Comparison of ENCODE assay signal across 15 mouse cellular contexts in the genomic region with DNA sequence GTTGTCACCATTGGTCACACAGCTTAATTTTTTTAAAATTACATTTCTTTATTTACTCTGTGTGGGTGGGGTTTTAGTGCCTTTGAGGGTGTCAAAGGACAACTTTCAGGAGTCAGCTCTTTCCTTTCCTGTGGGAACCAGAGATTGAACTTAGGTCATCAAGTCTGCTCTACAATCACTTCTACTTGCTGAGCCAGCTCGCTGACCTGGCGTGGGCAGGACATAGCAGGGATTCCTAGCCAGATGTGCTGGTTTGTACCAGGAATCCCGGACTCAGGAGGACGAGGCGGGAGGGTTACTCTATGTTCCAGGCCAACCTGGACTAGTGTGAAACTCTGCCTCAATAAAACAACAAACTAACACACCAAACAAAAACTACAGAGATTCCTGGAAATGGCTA.
"Had no signal": no experiment of that assay in that cellular context is flagged by ENCODE, and none has a peak within 500 bp of the region (broad histone marks: within the 10 kb centered on the region; RNA-seq: fewer than 3 reads in every experiment).

No protein-coding gene starts in this region.

- H3K4me3 ChIP-seq: layer of hippocampus, adult 2 months; limb, embryonic 10.5 days; liver, embryonic 13.5 days; lung, embryonic 15.5 days; megakaryocyte, embryonic 14.5 days; midbrain, embryonic 15.5 days; neural tube, embryonic 13.5 days had no signal

- ATAC-seq: liver, postnatal 0 days; midbrain, embryonic 15.5 days had no signal

- H3K9me3 ChIP-seq: limb, embryonic 10.5 days; liver, embryonic 13.5 days; lung, embryonic 15.5 days; megakaryocyte, embryonic 14.5 days; midbrain, embryonic 15.5 days; neural tube, embryonic 13.5 days had no signal

- H3K9ac ChIP-seq: hindbrain, embryonic 14.5 days; liver, embryonic 13.5 days; liver, postnatal 0 days; lung, embryonic 15.5 days; midbrain, embryonic 15.5 days; neural tube, embryonic 13.5 days had no signal

- H3K4me2 ChIP-seq: hindbrain, embryonic 14.5 days; liver, embryonic 13.5 days; lung, embryonic 15.5 days; midbrain, embryonic 11.5 days; midbrain, embryonic 15.5 days; neural tube, embryonic 13.5 days had no signal

- DNase-seq: liver, embryonic 13.5 days; liver, postnatal 0 days; lung, postnatal 14 days; retina, postnatal 1 day; thymus, postnatal 36 days had no signal

- H3K27me3 ChIP-seq: liver, embryonic 13.5 days; lung, embryonic 15.5 days; midbrain, embryonic 15.5 days; neural tube, embryonic 13.5 days had no signal

- H3K27ac ChIP-seq: hindbrain, embryonic 14.5 days; kidney, postnatal 0 days; layer of hippocampus, adult 2 months; limb, embryonic 10.5 days; liver, embryonic 13.5 days; lung, embryonic 15.5 days; macrophage; midbrain, embryonic 15.5 days; neural tube, embryonic 13.5 days had no signal

- H3K36me3 ChIP-seq: limb, embryonic 10.5 days; liver, embryonic 13.5 days; lung, embryonic 15.5 days; midbrain, embryonic 15.5 days; neural tube, embryonic 13.5 days had no signal

- H3K4me1 ChIP-seq: limb, embryonic 10.5 days; lung, embryonic 15.5 days; megakaryocyte, embryonic 14.5 days; midbrain, embryonic 15.5 days; neural tube, embryonic 13.5 days had no signal
